Mouse (Mus musculus) olfactory bulb, adult 2 months (tissue): Measurements from ENCODE around the gene Snrnp35.

ENCODE experiments used
- CTCF ChIP-seq: fragments of 200-500 bp; IDR thresholded peaks from 2 replicates; pipeline ENCODE4 v1.5.1; 2012; ENCODE audit warnings: low read depth, mild to moderate bottlenecking, low read length, moderate library complexity; ENCODE audit not compliant: insufficient read depth
- POLR2A ChIP-seq: fragments of 200-500 bp; IDR thresholded peaks from 2 replicates; pipeline ENCODE4 v1.6.1; 2012; ENCODE audit warnings: mild to moderate bottlenecking, low read depth, low read length, moderate library complexity; ENCODE audit not compliant: insufficient read depth

DNA sequence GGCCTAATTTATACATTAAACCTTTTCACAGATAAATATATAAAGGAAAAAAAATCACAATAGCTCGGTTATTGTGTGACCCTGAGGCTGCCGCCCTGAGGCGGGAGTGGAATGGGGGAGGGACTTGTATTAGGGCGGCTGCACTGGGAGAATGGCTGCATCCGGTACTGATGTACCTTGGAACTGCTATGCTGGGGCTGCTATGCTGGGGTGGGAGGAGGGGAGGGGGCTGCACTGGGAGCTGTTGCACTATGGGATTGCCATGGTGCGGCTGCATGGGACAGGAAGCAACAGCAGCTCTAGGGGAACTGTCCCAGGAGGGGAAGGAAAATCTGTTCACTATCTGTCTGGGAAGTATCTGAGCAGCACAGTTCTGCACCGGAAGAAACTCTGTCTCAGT, 49.5 kb downstream of the Snrnp35 start:
- TF ChIP-seq CTCF (no peak), POLR2A (no peak)
